Mouse (Mus musculus) A20 (cell line): Measurements from ENCODE around the gene Ldb1.

Experiments
- DNase-seq: peaks from one replicate; pipeline ENCODE4 v3.0.0-alpha.2; 2011; ENCODE audit warnings: low read depth, low spot score

Gene Ldb1

GRCm38 (mm10) chr19:46044271-46044992 lies 582 bp downstream of the Ldb1 start, which contains the start of gene Pprc1:
Gene Pprc1, plus strand, starts transcription at chr19:46044886.
- peak; percentile 80 for DNase-seq

- peak; percentile 32 for DNase-seq
Measured at GRCm38 (mm10) chr19:46043380-46043779, 1.6 kb downstream of the Ldb1 start.

DNA sequence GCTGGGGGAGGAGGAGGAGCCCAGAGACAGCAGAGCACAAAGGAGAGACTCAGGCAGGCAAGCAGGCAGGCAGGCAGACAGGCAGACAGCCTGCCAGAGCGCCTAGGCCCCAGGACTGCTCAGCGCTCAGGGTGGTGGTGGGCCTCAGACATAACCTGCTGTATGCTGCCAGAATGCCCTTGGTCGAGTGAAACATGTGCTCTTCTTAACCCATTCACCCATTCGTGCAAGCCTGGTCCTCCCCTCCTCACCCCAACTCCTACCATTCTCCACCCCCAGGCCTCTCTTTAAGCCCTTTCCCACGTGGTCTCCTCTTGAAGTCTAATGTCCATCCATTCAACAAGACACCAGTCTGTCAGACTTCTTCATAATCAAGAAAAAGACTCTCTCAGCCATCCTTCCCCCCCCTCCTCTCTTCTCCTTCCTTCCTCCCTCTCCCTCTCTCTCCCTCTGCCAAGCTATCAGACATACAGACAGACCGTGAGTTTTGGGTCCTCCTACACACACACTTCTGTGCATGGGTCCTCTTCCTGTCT lies 2.5 kb downstream of the Ldb1 start:
- DNase-seq: peak; percentile 74

GRCm38 (mm10) chr19:46041933-46042475 lies 3.0 kb downstream of the Ldb1 start:
- no peak for DNase-seq

- DNase-seq: peak; percentile 84
Measured at GRCm38 (mm10) chr19:46041299-46041932, 3.6 kb downstream of the Ldb1 start.

GRCm38 (mm10) chr19:46040149-46040902 lies 4.7 kb downstream of the Ldb1 start:
- DNase-seq: peak; percentile 80

DNA sequence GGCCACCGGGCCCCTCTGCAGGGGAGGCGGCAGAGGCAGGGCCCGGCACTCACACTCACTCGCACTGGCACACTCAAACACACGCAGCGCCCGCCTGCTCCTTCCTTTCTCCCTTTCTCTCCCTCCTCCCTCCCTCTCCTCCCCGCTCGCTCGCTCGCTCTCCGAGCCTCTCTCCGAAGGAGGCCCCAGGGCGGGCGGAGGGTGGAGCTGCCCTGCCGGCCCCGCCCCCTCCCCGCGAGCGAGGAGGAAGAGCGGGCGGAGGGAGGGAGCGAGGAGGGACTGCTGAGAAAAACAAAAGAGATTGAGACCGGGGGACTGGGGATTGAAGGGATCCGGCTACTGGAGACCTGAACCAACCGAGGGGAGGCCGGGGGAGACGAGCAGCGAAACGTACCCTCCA lies 5.5 kb downstream of the Ldb1 start:
- DNase-seq: peak; percentile 91

GRCm38 (mm10) chr19:46038851-46039260 lies 6.2 kb downstream of the Ldb1 start:
- peak; percentile 35 for DNase-seq

- DNase-seq: no peak
Measured at GRCm38 (mm10) chr19:46037925-46038850, 6.8 kb downstream of the Ldb1 start.

- DNase-seq: no peak
Measured at GRCm38 (mm10) chr19:46037243-46037924, 7.6 kb downstream of the Ldb1 start.

DNA sequence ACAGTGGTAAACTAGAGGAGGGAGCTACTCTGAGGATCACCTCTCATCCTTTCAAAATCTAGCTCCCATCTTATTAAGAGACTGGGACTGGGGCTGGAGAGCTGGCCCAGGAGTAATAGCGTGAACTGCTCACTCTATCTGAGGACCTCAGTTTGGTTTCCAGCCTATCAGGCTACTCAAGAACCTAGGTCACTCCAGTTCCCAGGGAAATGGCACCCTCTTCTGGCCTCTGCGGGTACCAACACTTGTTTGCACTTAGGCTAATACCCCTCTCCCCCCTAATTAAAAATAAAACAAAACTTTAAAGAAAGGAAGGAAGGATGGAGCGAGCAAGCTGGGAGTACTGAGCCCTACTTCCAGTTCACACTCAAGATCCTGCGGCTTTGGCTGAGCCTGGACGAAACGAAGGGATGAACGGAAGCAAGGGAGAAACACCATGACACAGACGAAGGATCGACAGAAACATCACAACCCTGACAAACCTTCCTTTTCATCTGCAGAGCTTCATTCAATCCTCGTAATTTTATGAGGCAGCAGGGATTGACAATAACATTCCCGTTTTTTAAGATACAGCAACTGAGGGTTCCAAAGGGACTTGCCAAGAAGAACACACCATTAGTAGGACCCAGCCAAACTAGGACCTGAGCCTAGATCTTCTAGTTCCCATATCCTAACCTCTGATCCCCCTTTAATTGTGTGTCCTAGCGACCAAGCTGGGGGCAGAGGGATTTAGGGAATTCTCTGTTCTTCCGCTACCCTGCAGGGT lies 8.4 kb downstream of the Ldb1 start:
- peak; percentile 47 for DNase-seq

DNA sequence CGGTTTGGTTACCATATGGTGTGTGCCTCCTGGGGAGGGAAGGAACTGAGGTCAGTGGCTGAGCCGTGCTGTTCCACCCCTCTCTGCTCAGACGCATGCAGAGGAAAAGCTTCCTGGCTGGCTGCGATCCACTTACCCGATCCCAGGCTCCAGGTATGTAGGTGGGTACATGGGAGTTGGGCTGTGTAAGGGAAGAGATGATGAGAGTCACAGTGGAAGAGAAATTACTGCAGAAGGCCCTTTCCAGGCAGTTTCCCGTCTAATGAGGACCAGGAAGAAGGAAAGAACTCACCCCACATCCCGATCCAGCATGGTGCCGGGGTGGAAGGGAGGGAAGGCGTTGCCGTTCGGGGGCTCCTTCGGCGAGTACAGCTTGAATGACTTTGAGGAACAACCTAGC lies 9.0 kb downstream of the Ldb1 start:
- DNase-seq: no peak

- no peak for DNase-seq
Measured at GRCm38 (mm10) chr19:46033911-46034310, 11.1 kb downstream of the Ldb1 start.

DNA sequence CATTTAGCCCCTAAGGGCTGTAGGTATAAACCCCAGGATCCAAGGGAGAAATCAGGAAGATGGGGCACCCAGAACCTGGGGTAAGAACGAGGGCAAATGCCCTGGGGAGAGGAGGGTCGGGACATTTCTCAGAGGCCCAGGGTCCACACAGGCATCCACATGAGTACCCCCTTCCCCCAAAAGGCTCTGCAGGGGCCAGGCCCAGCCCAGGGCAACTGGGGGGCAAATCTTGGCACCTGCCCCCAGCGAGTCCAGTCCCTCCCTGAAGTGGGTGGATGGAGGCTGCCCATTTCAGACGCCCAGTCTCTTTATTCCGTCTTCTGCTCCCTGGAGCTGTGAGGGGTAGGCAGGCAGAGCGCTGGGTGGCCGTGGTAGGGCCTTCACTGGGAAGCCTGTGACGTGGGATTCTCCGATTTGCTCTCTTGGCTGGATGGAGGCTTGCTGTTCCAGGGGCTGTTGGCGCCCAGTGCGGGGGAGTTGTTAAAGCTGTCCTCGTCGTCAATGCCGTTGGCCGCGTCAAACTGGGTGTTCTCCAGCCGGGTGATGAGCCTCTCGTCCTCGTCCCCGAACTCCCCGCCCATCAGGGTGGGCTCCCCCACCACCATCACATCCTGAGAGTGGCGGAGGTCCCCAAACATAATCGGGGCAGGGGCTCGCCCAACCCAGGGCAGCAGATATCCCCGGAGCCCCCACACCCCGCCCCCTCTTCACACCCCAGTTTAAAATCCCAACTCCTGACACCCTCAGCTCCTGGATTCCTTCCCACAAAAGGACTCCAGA lies 12.1 kb downstream of the Ldb1 start:
- DNase-seq: no peak

GRCm38 (mm10) chr19:46031689-46032432 lies 13.2 kb downstream of the Ldb1 start:
- DNase-seq: no peak

- DNase-seq: no peak
Measured at GRCm38 (mm10) chr19:46030196-46030983, 14.6 kb downstream of the Ldb1 start.

GRCm38 (mm10) chr19:46029652-46030051 lies 15.4 kb downstream of the Ldb1 start:
- no peak for DNase-seq
